8 mouse cellular contexts compared by ENCODE assay signal in genomic region chr7:12965678-12966091, GRCm38 (mm10). TPM values are rescaled to one million over a fixed set of nuclear protein-coding genes. Genes with fewer than 3 reads are reported as not detected.
DNase-seq lines count a peak whose midpoint lies in the region; ATAC-seq and TF ChIP-seq lines count a peak whose summit lies in the region.

TSS of gene Zfp324 (plus strand) at chr7:12965838.

- intact Hi-C loops in heart, postnatal 36 days (cut with DNase I): loop anchor here (1.0 to 2.0 kb wide), 2 partner anchors 12 to 15 kb away; partner anchors contain the start of gene Zfp446

- peak; percentile 86 for DNase-seq in MN1 (ENCODE audit: low spot score)
- DNase-seq in cerebellum, adult 8-10 months: peak; percentile 89
- peak; percentile 93 for DNase-seq in forebrain, postnatal 0 days
- DNase-seq in heart, postnatal 36 days: peak; percentile 87 to 88
- peak; percentile 91 for DNase-seq in layer of hippocampus, adult 8-10 months (ENCODE audit: low spot score in 2 of 2)
- DNase-seq in lung, embryonic 14.5 days: peak; percentile 94
- peak; percentile 83 to 88 for DNase-seq in thymus, adult 18-20 months

- peaks cover 18% of the 10 kb centered on the region for H3K36me3 ChIP-seq in forebrain, postnatal 0 days (ENCODE audit: insufficient read depth)
- H3K36me3 ChIP-seq in lung, embryonic 14.5 days (ENCODE audit: insufficient read depth): peaks cover 23% of the 10 kb centered on the region

- ATAC-seq in forebrain, postnatal 0 days: peak; percentile 93
- ATAC-seq in lung, embryonic 14.5 days (ENCODE audit: insufficient read depth): peak; percentile 91
- peak; percentile 90 for ATAC-seq in neutrophil, adult 5-6 weeks (ENCODE audit: extremely low read depth, insufficient number of reproducible peaks, low FRiP score, poor library complexity, severe bottlenecking)

- peak within 1 kb of the TSS; percentile 95 for H3K4me2 ChIP-seq in forebrain, postnatal 0 days (ENCODE audit: low read depth)
- H3K4me2 ChIP-seq in lung, embryonic 14.5 days: peak within 1 kb of the TSS; percentile 77

- H3K27me3 ChIP-seq in forebrain, postnatal 0 days (ENCODE audit: insufficient read depth, low read length): no peaks in the 10 kb centered on the region
- no peaks in the 10 kb centered on the region for H3K27me3 ChIP-seq in lung, embryonic 14.5 days (ENCODE audit: insufficient read depth, low read length)

- peaks cover 10% of the 10 kb centered on the region for H3K4me1 ChIP-seq in forebrain, postnatal 0 days (ENCODE audit: insufficient read depth)
- peaks cover 8% of the 10 kb centered on the region for H3K4me1 ChIP-seq in lung, embryonic 14.5 days (ENCODE audit: insufficient read depth)

- WGBS in forebrain, postnatal 0 days: under 1% methylated on average over 23 of the region's 23 CpGs
- 0% methylated on average over 23 of the region's 23 CpGs for WGBS in lung, embryonic 14.5 days

- no peak for TF ChIP-seq CTCF in forebrain, postnatal 0 days (IDR thresholded peaks at IDR 0.05; ENCODE audit: low read depth)
- no peak for TF ChIP-seq CTCF in lung, embryonic 14.5 days (IDR thresholded peaks at IDR 0.05; ENCODE audit: low read depth)

- peak within 1 kb of the TSS; percentile 86 for H3K27ac ChIP-seq in forebrain, postnatal 0 days (ENCODE audit: low read depth, low read length)
- H3K27ac ChIP-seq in lung, embryonic 14.5 days (ENCODE audit: low read depth): peak within 1 kb of the TSS; percentile 92

- H3K4me3 ChIP-seq in forebrain, postnatal 0 days (ENCODE audit: low read depth, low read length): peak within 1 kb of the TSS; percentile 92
- peak within 1 kb of the TSS; percentile 90 for H3K4me3 ChIP-seq in lung, embryonic 14.5 days (ENCODE audit: low read depth, low read length)

- H3K9ac ChIP-seq in forebrain, postnatal 0 days: peak within 1 kb of the TSS; percentile 93
- H3K9ac ChIP-seq in lung, embryonic 14.5 days: peak within 1 kb of the TSS; percentile 92

- no peaks in the 10 kb centered on the region for H3K9me3 ChIP-seq in forebrain, postnatal 0 days (ENCODE audit: low read length)
- H3K9me3 ChIP-seq in lung, embryonic 14.5 days (ENCODE audit: low read depth, low read length): no peaks in the 10 kb centered on the region

RNA-seq across cellular contexts. Expression of gene Zfp324, which starts in this region (rescaled TPM):
- 32.9 and 47.7 TPM in 2 replicates for total RNA-seq in forebrain, postnatal 0 days (2014; rRNA removed)
- 6.8 and 8.8 TPM in 2 replicates for polyA plus RNA-seq in forebrain, postnatal 0 days (2015; fragmentation: Nextera tagmentation; extraction: Ambion mirVana)
- total RNA-seq in heart, postnatal 36 days (2021): 1 to 10 TPM; 2.8 to 3.7 TPM
- total RNA-seq in layer of hippocampus, adult 8-10 months (2022): 10 to 100 TPM in 3 of 4 experiments, 1 to 10 TPM in 1; 9.5 to 11.6 (median 11.3) TPM
- 9.6 and 11.1 TPM in 2 replicates for polyA plus RNA-seq in lung, embryonic 14.5 days (2014; fragmentation: Nextera tagmentation; extraction: Ambion mirVana)
- total RNA-seq in neutrophil, adult 5-6 weeks (2017): 5.0 and 5.5 TPM in 2 replicates

Comparison
In these comparisons a context has a peak if more than half of its experiments do, and no peak if none do; other contexts are left out.
1. Peak in every context shown above with its lines: DNase-seq, ATAC-seq, H3K4me3 ChIP-seq and H3K27ac ChIP-seq.